Comparison of ENCODE assay signal across 38 mouse cellular contexts in genomic region chr12:84581285-84581684, GRCm38 (mm10). TPM values are rescaled to one million over a fixed set of nuclear protein-coding genes. Genes with fewer than 3 reads are reported as not detected.
DNase-seq lines count a peak whose midpoint lies in the region; ATAC-seq and TF ChIP-seq lines count a peak whose summit lies in the region.
"Had no signal": no experiment of that assay in that cellular context is flagged by ENCODE, and none has a peak within 500 bp of the region (broad histone marks: within the 10 kb centered on the region; RNA-seq: fewer than 3 reads in every experiment).

No protein-coding gene starts in this region.

- POLR2A ChIA-PET in Patski (lab: Charles Lee), result no interaction called here

- peak; percentile 47 for DNase-seq in CD4-positive, CD25-positive, alpha-beta regulatory T cell, adult 2 months (ENCODE audit: low read depth, low spot score)
- no peak for DNase-seq in layer of hippocampus, adult 2 months (ENCODE audit: low spot score in 2 of 2)
- DNase-seq in layer of hippocampus, postnatal 10 days (ENCODE audit: low spot score in 2 of 2), result no peak
- DNase-seq in 416B (ENCODE audit: low read depth) (peak; percentile 39), Patski (ENCODE audit: low read depth, low spot score) (no peak)
- DNase-seq in left cerebral cortex, adult 8-10 months (ENCODE audit: low spot score in 2 of 2), result no peak
- DNase-seq: adrenal gland, adult 2 months; adrenal gland, postnatal 36 days; cerebellum, adult 2 months; cerebellum, postnatal 14 days; gastrocnemius, postnatal 14 days; heart, adult 18-20 months; heart, postnatal 10 days; kidney, adult 9 months; kidney, postnatal 25 days; lung, adult 18-20 months; lung, postnatal 10 days; midbrain, embryonic 14.5 days; right cerebral cortex, postnatal 25 days; thymus, postnatal 14 days had no signal

- H3K9me3 ChIP-seq in forebrain, embryonic 12.5 days, result 0 out of 2 replicates have a peak, but pooled peaks cover 4% of the 10 kb centered on the region
- H3K9me3 ChIP-seq: heart, embryonic 13.5 days; intestine, embryonic 15.5 days; stomach, embryonic 15.5 days had no signal

- no peak overlapping the region for H3K27ac ChIP-seq in layer of hippocampus, adult 2 months
- no peak overlapping the region for H3K27ac ChIP-seq in forebrain, embryonic 12.5 days
- H3K27ac ChIP-seq: heart, embryonic 13.5 days; intestine, embryonic 15.5 days; stomach, embryonic 15.5 days had no signal

- TF ChIP-seq CTCF in layer of hippocampus, adult 2 months (conservative IDR thresholded peaks at IDR 0.05), result peak; percentile 58
- TF ChIP-seq CTCF in Patski (IDR thresholded peaks at IDR 0.05), result peak; percentile 23

- 89% methylated on average over 2 of the region's 2 CpGs for WGBS in forebrain, embryonic 12.5 days

- H3K27me3 ChIP-seq in Patski, result peaks cover 12% of the 10 kb centered on the region
- peaks cover 36% of the 10 kb centered on the region for H3K27me3 ChIP-seq in forebrain, embryonic 12.5 days

- ATAC-seq in CD4-positive, CD25-positive, alpha-beta regulatory T cell, adult 4 months, result no peak
- no peak for ATAC-seq in Patski
- ATAC-seq in forebrain, embryonic 12.5 days (ENCODE audit: low FRiP score), result no peak
- ATAC-seq: forebrain, embryonic 14.5 days; hindbrain, embryonic 16.5 days; intestine, embryonic 15.5 days had no signal

- in situ Hi-C loops in Patski (cut with MboI; ENCODE audit: low pct_unique_long_range_greater_than_20kb), result no loop called here

- no peak overlapping the region for H3K4me3 ChIP-seq in layer of hippocampus, adult 2 months
- H3K4me3 ChIP-seq in forebrain, embryonic 12.5 days (replicated peaks), result no peak overlapping the region
- H3K4me3 ChIP-seq: heart, embryonic 13.5 days; intestine, embryonic 15.5 days; stomach, embryonic 15.5 days had no signal

- H3K4me1 ChIP-seq in forebrain, embryonic 12.5 days, result peaks cover 7% of the 10 kb centered on the region; the same call in 1 of the 2 replicates
- H3K4me1 ChIP-seq: heart, embryonic 13.5 days; intestine, embryonic 15.5 days; stomach, embryonic 15.5 days had no signal

- no peaks in the 10 kb centered on the region for H3K36me3 ChIP-seq in forebrain, embryonic 12.5 days (replicated peaks)
- H3K36me3 ChIP-seq: G1E; heart, embryonic 13.5 days; intestine, embryonic 15.5 days; stomach, embryonic 15.5 days had no signal

- H3K4me2 ChIP-seq in forebrain, embryonic 12.5 days, result no peak overlapping the region
- H3K4me2 ChIP-seq: heart, embryonic 13.5 days; intestine, embryonic 15.5 days; stomach, embryonic 15.5 days had no signal

- H3K9ac ChIP-seq in forebrain, embryonic 12.5 days, result no peak overlapping the region
- H3K9ac ChIP-seq: heart, embryonic 13.5 days; intestine, embryonic 15.5 days; stomach, embryonic 15.5 days had no signal

- CTCF ChIA-PET in Patski (lab: Charles Lee), result interaction anchor here (2.4 kb wide), 1 partner anchor 8 kb away, joined by 8 read pairs; no protein-coding TSS in a partner anchor

RNA-seq across cellular contexts. Expression of gene Vsx2, which starts 11.7 kb away (rescaled TPM):
- not detected for polyA plus RNA-seq in CD4-positive, CD25-positive, alpha-beta regulatory T cell, adult 4 months (2017; shearing (Covaris generic))
- under 1 TPM; 0.27 to 0.28 TPM for total RNA-seq in layer of hippocampus, adult 2 months (2021)
- under 1 TPM; 0.11 to 0.27 TPM for total RNA-seq in layer of hippocampus, postnatal 10 days (2021)
- not detected for polyA plus RNA-seq in Patski (2021)
- polyA plus RNA-seq in forebrain, embryonic 12.5 days (2016; fragmentation: Nextera tagmentation; extraction: Ambion mirVana), result 0.08 and 0.37 TPM in 2 replicates
- under 1 TPM; 0.17 to 0.39 (median 0.29) TPM for total RNA-seq in left cerebral cortex, adult 8-10 months (2022)
- total RNA-seq: adrenal gland, adult 2 months; adrenal gland, postnatal 36 days; gastrocnemius, postnatal 14 days; heart, adult 18-20 months; heart, postnatal 10 days; hematopoietic stem cell, adult 5-6 weeks; liver, adult 2 months; monocyte, adult 5-6 weeks had no signal
- polyA plus RNA-seq: adrenal gland, adult 2 months; forebrain, embryonic 14.5 days; G1E; heart, embryonic 13.5 days; intestine, embryonic 15.5 days; liver, adult 2 months; stomach, embryonic 15.5 days had no signal

RNA-seq across cellular contexts. Expression of gene Abcd4, which starts 35.9 kb away (rescaled TPM):
- 10 to 100 TPM; 11.4 to 25.4 TPM for polyA plus RNA-seq in CD4-positive, CD25-positive, alpha-beta regulatory T cell, adult 4 months (2017; shearing (Covaris generic))
- 10 to 100 TPM; 15.6 to 17.6 TPM for total RNA-seq in layer of hippocampus, adult 2 months (2021)
- 10 to 100 TPM; 11.7 to 13.2 TPM for total RNA-seq in layer of hippocampus, postnatal 10 days (2021)
- polyA plus RNA-seq in Patski (2021), result 15.4 TPM
- 14.3 and 14.4 TPM in 2 replicates for polyA plus RNA-seq in forebrain, embryonic 12.5 days (2016; fragmentation: Nextera tagmentation; extraction: Ambion mirVana)
- 10 to 100 TPM in 3 of 4 experiments, 1 to 10 TPM in 1; 10.0 to 11.7 (median 10.9) TPM for total RNA-seq in left cerebral cortex, adult 8-10 months (2022)

RNA-seq across cellular contexts. Expression of gene Vrtn, which starts 59.5 kb away (rescaled TPM):
- polyA plus RNA-seq in CD4-positive, CD25-positive, alpha-beta regulatory T cell, adult 4 months (2017; shearing (Covaris generic)), result not detected
- not detected for total RNA-seq in layer of hippocampus, adult 2 months (2021)
- total RNA-seq in layer of hippocampus, postnatal 10 days (2021), result not detected
- not detected for polyA plus RNA-seq in Patski (2021)
- polyA plus RNA-seq in forebrain, embryonic 12.5 days (2016; fragmentation: Nextera tagmentation; extraction: Ambion mirVana), result not detected in 2 replicates
- total RNA-seq in left cerebral cortex, adult 8-10 months (2022), result under 1 TPM in 3 of 4 experiments, not detected in 1; 0.15 to 0.53 (median 0.28) TPM
- total RNA-seq: adrenal gland, adult 2 months; adrenal gland, postnatal 36 days; gastrocnemius, postnatal 14 days; heart, adult 18-20 months; heart, postnatal 10 days; layer of hippocampus, adult 18-20 months; layer of hippocampus, postnatal 25 days; left cerebral cortex, postnatal 14 days; liver, adult 2 months; monocyte, adult 5-6 weeks had no signal
- polyA plus RNA-seq: adrenal gland, adult 2 months; brain, embryonic 14.5 days; cerebellum, adult 2 months; embryonic facial prominence, embryonic 11.5 days; forebrain, embryonic 14.5 days; G1E; heart, embryonic 13.5 days; hindbrain, embryonic 16.5 days; intestine, embryonic 15.5 days; limb, embryonic 11.5 days; liver, adult 2 months; midbrain, embryonic 14.5 days; neural tube, embryonic 14.5 days; stomach, embryonic 15.5 days had no signal

Comparison
In these comparisons a context has a peak if more than half of its experiments do, and no peak if none do; other contexts are left out.
1. DNase-seq: peak in CD4-positive, CD25-positive, alpha-beta regulatory T cell, adult 2 months (single experiment) and 416B (single experiment); none in layer of hippocampus, adult 2 months (0 of 2), layer of hippocampus, postnatal 10 days (0 of 2), Patski (single experiment) and left cerebral cortex, adult 8-10 months (0 of 2).